Mouse (Mus musculus) cerebellum, adult 2 months (tissue): ENCODE measurements at regions not wholly inside any gene's neighbourhood (a gene's known extent, or its start where the extent isn't known, plus 50 kb on each side); places are given as distances from the start of the nearest gene placed in this dataset.

Experiments used
- DNase-seq, 2 experiments: peaks; one replicate each; pipeline ENCODE4 v3.0.0; 2021
- H3K27ac ChIP-seq: fragments of 200-500 bp; 2 replicates; pipeline ENCODE4 v1.5.1; 2012; ENCODE audit warnings: low read length, control low read depth, inconsistent platforms; ENCODE audit not compliant: insufficient read depth
- H3K27me3 ChIP-seq: fragments of 200-500 bp; 2 replicates; pipeline ENCODE4 v1.6.1; 2012; ENCODE audit warnings: inconsistent platforms, mild to moderate bottlenecking, low read length, moderate library complexity; ENCODE audit not compliant: control insufficient read depth, insufficient read depth
- H3K4me1 ChIP-seq: fragments of 200-500 bp; 2 replicates; pipeline ENCODE4 v1.6.1; 2011; ENCODE audit warnings: low read length; ENCODE audit not compliant: control insufficient read depth, insufficient read depth
- H3K4me3 ChIP-seq: fragments of 200-500 bp; replicated peaks from 2 replicates; pipeline ENCODE3; 2011; ENCODE audit warnings: mild to moderate bottlenecking, low read depth, low read length, control low read depth; ENCODE audit not compliant: insufficient read depth
- CTCF ChIP-seq: fragments of 200-500 bp; IDR thresholded peaks from 2 replicates; pipeline ENCODE4 v1.5.1; 2011; ENCODE audit warnings: low read depth, mild to moderate bottlenecking, control low read depth, low read length, moderate library complexity, borderline replicate concordance; ENCODE audit not compliant: insufficient read depth
- POLR2A ChIP-seq: fragments of 200-500 bp; IDR thresholded peaks from 2 replicates; pipeline ENCODE4 v1.6.1; 2011; ENCODE audit warnings: low read length, control low read depth, borderline replicate concordance; ENCODE audit not compliant: insufficient read depth
- WGBS: fragments of 180-500 bp; shearing (Covaris S2); methylation state at CpG from one replicate; pipeline ENCODE4 v1.1.7; 2018; 5-methylcytosine and 5-hydroxymethylcytosine counted together

- no peak for DNase-seq
- Histone ChIP-seq H3K4me1 (no peaks in the 10 kb centered on the region), H3K27ac (no peak overlapping the region), H3K4me3 (no peak overlapping the region), H3K27me3 (no peaks in the 10 kb centered on the region)
- WGBS, result 83% methylated on average over 1 of the region's 1 CpGs
- TF ChIP-seq POLR2A (no peak), CTCF (no peak)
Observed at GRCm38 (mm10) chr4:84076526-84076925, 551.2 kb downstream of the Ccdc171 start.

GRCm38 (mm10) chr4:84079516-84079915 lies 554.2 kb downstream of the Ccdc171 start:
- no peak overlapping the region for H3K27ac ChIP-seq
- no peaks in the 10 kb centered on the region for H3K4me1 ChIP-seq
- TF ChIP-seq CTCF, result no peak
- TF ChIP-seq POLR2A, result no peak
- no peak for DNase-seq
- H3K4me3 ChIP-seq, result no peak overlapping the region
- H3K27me3 ChIP-seq, result no peaks in the 10 kb centered on the region
- WGBS, result 94% methylated on average over 2 of the region's 2 CpGs

- no peak overlapping the region for H3K27ac ChIP-seq
- no peaks in the 10 kb centered on the region for H3K4me1 ChIP-seq
- H3K4me3 ChIP-seq, result no peak overlapping the region
- H3K27me3 ChIP-seq, result no peaks in the 10 kb centered on the region
- WGBS, result 84% methylated on average over 7 of the region's 7 CpGs
- DNase-seq, result no peak
- TF ChIP-seq CTCF (no peak), POLR2A (no peak)
Observed at GRCm38 (mm10) chr4:84081518-84081917, 556.2 kb downstream of the Ccdc171 start.

- WGBS, result 89% methylated on average over 12 of the region's 12 CpGs
- H3K4me1 ChIP-seq, result no peaks in the 10 kb centered on the region
- no peak overlapping the region for H3K4me3 ChIP-seq
- no peak for DNase-seq
- no peak overlapping the region for H3K27ac ChIP-seq
- no peaks in the 10 kb centered on the region for H3K27me3 ChIP-seq
- TF ChIP-seq CTCF (no peak), POLR2A (no peak)
Observed at GRCm38 (mm10) chr4:84088166-84088565, 562.8 kb downstream of the Ccdc171 start.

DNA sequence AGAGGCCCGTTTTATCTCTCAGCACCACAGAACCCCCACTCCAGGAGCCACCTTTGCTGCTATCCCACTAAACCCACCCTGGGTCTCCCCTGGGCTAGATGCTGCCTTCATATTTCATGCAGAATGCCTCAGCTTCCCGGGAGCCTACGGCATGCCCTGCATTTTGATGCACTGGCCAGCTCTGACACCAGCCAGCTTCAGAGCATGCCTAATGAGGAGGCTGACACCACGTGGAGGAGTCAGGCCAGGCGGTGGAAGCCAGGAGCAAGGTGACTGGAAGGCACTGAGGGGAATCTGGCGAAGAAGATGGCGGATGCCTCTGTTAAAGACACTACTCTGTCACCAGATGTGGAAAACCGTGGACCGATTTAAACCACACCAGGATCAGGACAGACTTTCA lies 567.2 kb downstream of the Ccdc171 start:
- no peak overlapping the region for H3K4me3 ChIP-seq
- DNase-seq, result peak in 1 of 2 experiments; percentile 26
- 50% methylated on average over 9 of the region's 9 CpGs for WGBS

DNA sequence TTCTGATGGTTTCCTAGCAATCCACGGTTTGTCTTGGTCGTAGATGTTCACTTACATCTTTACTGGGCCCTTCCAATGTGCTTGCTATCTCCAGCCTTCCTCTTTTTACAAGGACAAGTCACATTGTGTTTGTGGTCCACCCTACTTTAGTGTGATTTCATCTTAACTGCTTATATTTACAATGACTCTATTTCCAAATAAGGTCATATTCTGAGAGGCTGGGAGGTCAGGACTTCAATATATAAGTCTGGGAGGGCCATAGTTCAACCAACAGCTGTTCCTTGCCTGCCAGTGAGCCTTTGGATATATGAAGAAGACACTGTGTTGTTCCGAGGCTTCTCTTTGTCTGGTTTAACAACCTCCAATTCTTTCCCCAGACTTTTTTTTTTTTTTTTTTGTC lies 569.9 kb downstream of the Ccdc171 start:
- no peak for DNase-seq
- TF ChIP-seq POLR2A (no peak), CTCF (no peak)
- Histone ChIP-seq H3K27ac (no peak overlapping the region), H3K4me1 (peaks cover 4% of the 10 kb centered on the region; the same call in 1 of the 2 replicates), H3K27me3 (no peaks in the 10 kb centered on the region), H3K4me3 (no peak overlapping the region)
- 92% methylated on average over 3 of the region's 3 CpGs for WGBS

More for the DNA sequence above, 567.2 kb downstream of the Ccdc171 start:
- Histone ChIP-seq H3K27ac (no peak overlapping the region), H3K27me3 (no peaks in the 10 kb centered on the region), H3K4me1 (no peaks in the 10 kb centered on the region)
- no peak for TF ChIP-seq POLR2A
- no peak for TF ChIP-seq CTCF

GRCm38 (mm10) chr4:84096081-84096480 lies 570.7 kb downstream of the Ccdc171 start:
- 95% methylated on average over 4 of the region's 4 CpGs for WGBS
- Histone ChIP-seq H3K27ac (no peak overlapping the region), H3K27me3 (no peaks in the 10 kb centered on the region), H3K4me1 (peaks cover 4% of the 10 kb centered on the region; the same call in 1 of the 2 replicates), H3K4me3 (no peak overlapping the region)
- TF ChIP-seq CTCF, result no peak
- no peak for TF ChIP-seq POLR2A
- no peak for DNase-seq

DNA sequence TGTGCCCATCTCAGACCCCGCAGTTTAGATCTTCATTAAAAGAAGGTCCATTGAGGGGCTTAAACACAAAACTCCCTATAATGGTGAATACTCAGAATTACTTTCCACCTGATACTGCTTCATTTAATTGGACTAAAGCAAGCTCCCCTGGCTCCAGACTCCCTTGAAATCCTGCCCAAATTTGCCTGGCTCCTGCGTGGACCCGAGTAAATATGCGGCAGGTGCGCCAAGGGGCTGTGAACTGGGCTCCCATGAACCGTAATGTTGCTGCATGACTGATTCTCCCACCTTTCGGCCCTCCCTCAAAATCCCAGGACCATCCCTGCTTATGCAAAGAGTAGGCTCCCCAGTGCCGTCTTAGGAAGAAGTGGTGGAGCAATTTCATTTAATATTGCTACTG lies 573.7 kb downstream of the Ccdc171 start:
- TF ChIP-seq CTCF, result no peak
- no peak for TF ChIP-seq POLR2A
- Histone ChIP-seq H3K4me1 (peaks cover 4% of the 10 kb centered on the region; the same call in 1 of the 2 replicates), H3K4me3 (no peak overlapping the region), H3K27me3 (no peaks in the 10 kb centered on the region), H3K27ac (no peak overlapping the region)
- WGBS, result 30% methylated on average over 8 of the region's 8 CpGs
- DNase-seq, result peak in 1 of 2 experiments; percentile 28
